Mouse (Mus musculus) midbrain, embryonic 16.5 days (tissue): ENCODE measurements around the gene B3gnt7. TPM values are rescaled to one million over a fixed set of nuclear protein-coding genes. Genes with fewer than 3 reads are reported as not detected.

ENCODE experiments used
- ATAC-seq: fragments of 200-750 bp; cut with Nextera tagmentation; 2 replicates; pipeline ENCODE4 v1.8.0; 2017; ENCODE audit warnings: moderate TSS enrichment
- H3K27ac ChIP-seq: fragments of 300-500 bp; sonication (generic); 2 replicates; pipeline ENCODE4 v1.5.1; 2014; ENCODE audit warnings: mild to moderate bottlenecking, low read length, mixed read lengths
- H3K27me3 ChIP-seq: fragments of 300-500 bp; sonication (generic); 2 replicates; pipeline ENCODE4 v1.6.1; 2014; ENCODE audit warnings: low read depth, low read length, mixed read lengths; ENCODE audit not compliant: control insufficient read depth, insufficient read depth
- H3K36me3 ChIP-seq: fragments of 300-500 bp; sonication (generic); 2 replicates; pipeline ENCODE4 v1.6.1; 2014; ENCODE audit warnings: mild to moderate bottlenecking, low read length, moderate library complexity, mixed read lengths; ENCODE audit not compliant: control insufficient read depth, insufficient read depth
- H3K4me1 ChIP-seq: fragments of 300-500 bp; sonication (generic); 2 replicates; pipeline ENCODE4 v1.6.1; 2014; ENCODE audit warnings: mild to moderate bottlenecking, low read length, mixed read lengths; ENCODE audit not compliant: control insufficient read depth, insufficient read depth
- H3K4me2 ChIP-seq: fragments of 300-500 bp; sonication (generic); 2 replicates; pipeline ENCODE4 v1.6.1; 2014; ENCODE audit warnings: mild to moderate bottlenecking, low read length, mixed read lengths
- H3K4me3 ChIP-seq: fragments of 300-500 bp; sonication (generic); 2 replicates; pipeline ENCODE4 v1.5.1; 2014; ENCODE audit warnings: low read depth, mild to moderate bottlenecking, low read length, moderate library complexity, mixed read lengths
- H3K9ac ChIP-seq: fragments of 300-500 bp; sonication (generic); 2 replicates; pipeline ENCODE4 v1.6.1; 2014; ENCODE audit warnings: low read depth, low read length, mixed read lengths
- H3K9me3 ChIP-seq: fragments of 300-500 bp; sonication (generic); replicated peaks from 2 replicates; pipeline ENCODE4 v1.6.1; 2014; ENCODE audit warnings: mild to moderate bottlenecking, low read length, mixed read lengths; ENCODE audit not compliant: control insufficient read depth, poor library complexity, severe bottlenecking
- WGBS: fragments of 180-500 bp; shearing (Covaris S2); extraction: QIAGEN DNeasy Blood & Tissue Kit; methylation state at CpG from one replicate; pipeline ENCODE4 v1.1.7; 2014; 5-methylcytosine and 5-hydroxymethylcytosine counted together
- polyA plus RNA-seq: library from polyadenylated mRNA; unstranded; fragments of >200 nt; fragmentation: Nextera tagmentation; extraction: Ambion mirVana; gene quantifications from 2 replicates; pipeline ENCODE4 v1.2.1, GENCODE M21; 2015

The B3gnt7 gene
- polyA plus RNA-seq = 9.0 and 10.8 TPM in 2 replicates

GRCm38 (mm10) chr1:86302532-86302931 lies at the start of gene B3gnt7:
Gene B3gnt7, plus strand, starts transcription at chr1:86302832.
- H3K4me3 ChIP-seq = peak within 1 kb of the TSS; percentile 75
- peaks cover 6% of the 10 kb centered on the region for H3K4me1 ChIP-seq
- no peaks in the 10 kb centered on the region for H3K9me3 ChIP-seq
- WGBS = 19% methylated on average over 6 of the region's 6 CpGs
- H3K27me3 ChIP-seq = peaks cover 14% of the 10 kb centered on the region
- H3K36me3 ChIP-seq = no peaks in the 10 kb centered on the region
- H3K4me2 ChIP-seq = peak within 1 kb of the TSS; percentile 94
- ATAC-seq = no peak
- H3K9ac ChIP-seq = peak within 1 kb of the TSS; percentile 85
- H3K27ac ChIP-seq = peak within 1 kb of the TSS; percentile 39; the same call in 1 of the 2 replicates

GRCm38 (mm10) chr1:86253410-86253809 lies 49.2 kb upstream of the B3gnt7 start:
- peaks cover 4% of the 10 kb centered on the region for H3K36me3 ChIP-seq
- 90% methylated on average over 8 of the region's 8 CpGs for WGBS
- no peak for ATAC-seq

GRCm38 (mm10) chr1:86256311-86256710 lies 46.3 kb upstream of the B3gnt7 start:
- Histone ChIP-seq H3K4me2 (no peak overlapping the region), H3K9me3 (no peaks in the 10 kb centered on the region), H3K27me3 (no peaks in the 10 kb centered on the region), H3K4me1 (no peaks in the 10 kb centered on the region), H3K4me3 (no peak overlapping the region), H3K9ac (no peak overlapping the region), H3K27ac (no peak overlapping the region), H3K36me3 (0 out of 2 replicates have a peak, but pooled peaks cover 3% of the 10 kb centered on the region)
- 82% methylated on average over 4 of the region's 4 CpGs for WGBS
- no peak for ATAC-seq

More at GRCm38 (mm10) chr1:86253410-86253809, 49.2 kb upstream of the B3gnt7 start:
- H3K4me2 ChIP-seq = no peak overlapping the region
- no peaks in the 10 kb centered on the region for H3K9me3 ChIP-seq
- no peaks in the 10 kb centered on the region for H3K27me3 ChIP-seq
- no peaks in the 10 kb centered on the region for H3K4me1 ChIP-seq
- H3K27ac ChIP-seq = no peak overlapping the region
- H3K4me3 ChIP-seq = no peak overlapping the region
- no peak overlapping the region for H3K9ac ChIP-seq

- H3K36me3 ChIP-seq = 0 out of 2 replicates have a peak, but pooled peaks cover 3% of the 10 kb centered on the region
- no peaks in the 10 kb centered on the region for H3K27me3 ChIP-seq
- H3K27ac ChIP-seq = no peak overlapping the region
- no peak overlapping the region for H3K9ac ChIP-seq
- H3K4me3 ChIP-seq = no peak overlapping the region
- no peaks in the 10 kb centered on the region for H3K9me3 ChIP-seq
- ATAC-seq = no peak
- 87% methylated on average over 8 of the region's 8 CpGs for WGBS
- H3K4me1 ChIP-seq = no peaks in the 10 kb centered on the region
- no peak overlapping the region for H3K4me2 ChIP-seq
Measured at GRCm38 (mm10) chr1:86257228-86257627, 45.4 kb upstream of the B3gnt7 start.

GRCm38 (mm10) chr1:86258171-86258824 lies 44.3 kb upstream of the B3gnt7 start:
- H3K4me2 ChIP-seq = no peak overlapping the region
- H3K36me3 ChIP-seq = 0 out of 2 replicates have a peak, but pooled peaks cover 3% of the 10 kb centered on the region
- ATAC-seq = no peak
- no peak overlapping the region for H3K27ac ChIP-seq
- no peak overlapping the region for H3K4me3 ChIP-seq
- no peaks in the 10 kb centered on the region for H3K4me1 ChIP-seq
- WGBS = 66% methylated on average over 7 of the region's 7 CpGs
- H3K27me3 ChIP-seq = no peaks in the 10 kb centered on the region
- H3K9ac ChIP-seq = no peak overlapping the region
- no peaks in the 10 kb centered on the region for H3K9me3 ChIP-seq

- Histone ChIP-seq H3K4me1 (no peaks in the 10 kb centered on the region), H3K9ac (no peak overlapping the region), H3K4me2 (no peak overlapping the region), H3K27ac (no peak overlapping the region), H3K27me3 (no peaks in the 10 kb centered on the region), H3K4me3 (no peak overlapping the region), H3K9me3 (no peaks in the 10 kb centered on the region), H3K36me3 (no peaks in the 10 kb centered on the region)
- ATAC-seq = no peak
- 59% methylated on average over 7 of the region's 7 CpGs for WGBS
Measured at GRCm38 (mm10) chr1:86263564-86264339, 38.9 kb upstream of the B3gnt7 start.

GRCm38 (mm10) chr1:86265060-86265459 lies 37.6 kb upstream of the B3gnt7 start:
- WGBS = 69% methylated on average over 3 of the region's 3 CpGs
- ATAC-seq = no peak

GRCm38 (mm10) chr1:86268492-86269189 lies 34.0 kb upstream of the B3gnt7 start:
- Histone ChIP-seq H3K9me3 (no peaks in the 10 kb centered on the region), H3K4me1 (no peaks in the 10 kb centered on the region), H3K36me3 (no peaks in the 10 kb centered on the region), H3K9ac (no peak overlapping the region), H3K4me3 (no peak overlapping the region), H3K27me3 (no peaks in the 10 kb centered on the region), H3K4me2 (no peak overlapping the region), H3K27ac (no peak overlapping the region)
- WGBS = 90% methylated on average over 9 of the region's 9 CpGs
- no peak for ATAC-seq

More at GRCm38 (mm10) chr1:86265060-86265459, 37.6 kb upstream of the B3gnt7 start:
- Histone ChIP-seq H3K36me3 (no peaks in the 10 kb centered on the region), H3K27ac (no peak overlapping the region), H3K4me1 (no peaks in the 10 kb centered on the region), H3K9me3 (no peaks in the 10 kb centered on the region), H3K27me3 (no peaks in the 10 kb centered on the region), H3K9ac (no peak overlapping the region), H3K4me2 (no peak overlapping the region), H3K4me3 (no peak overlapping the region)

GRCm38 (mm10) chr1:86269190-86269508 lies 33.5 kb upstream of the B3gnt7 start:
- Histone ChIP-seq H3K9ac (no peak overlapping the region), H3K4me3 (no peak overlapping the region), H3K9me3 (no peaks in the 10 kb centered on the region), H3K27me3 (no peaks in the 10 kb centered on the region), H3K4me2 (no peak overlapping the region), H3K4me1 (no peaks in the 10 kb centered on the region), H3K27ac (no peak overlapping the region), H3K36me3 (no peaks in the 10 kb centered on the region)
- ATAC-seq = no peak
- 88% methylated on average over 4 of the region's 4 CpGs for WGBS
